Mouse (Mus musculus): Measurements from ENCODE around the gene Dgat2. TPM values are rescaled to one million over a fixed set of nuclear protein-coding genes. Genes with fewer than 3 reads are reported as not detected.

Gene Dgat2
- polyA plus RNA-seq, 1 experiment: 130 TPM

DNA sequence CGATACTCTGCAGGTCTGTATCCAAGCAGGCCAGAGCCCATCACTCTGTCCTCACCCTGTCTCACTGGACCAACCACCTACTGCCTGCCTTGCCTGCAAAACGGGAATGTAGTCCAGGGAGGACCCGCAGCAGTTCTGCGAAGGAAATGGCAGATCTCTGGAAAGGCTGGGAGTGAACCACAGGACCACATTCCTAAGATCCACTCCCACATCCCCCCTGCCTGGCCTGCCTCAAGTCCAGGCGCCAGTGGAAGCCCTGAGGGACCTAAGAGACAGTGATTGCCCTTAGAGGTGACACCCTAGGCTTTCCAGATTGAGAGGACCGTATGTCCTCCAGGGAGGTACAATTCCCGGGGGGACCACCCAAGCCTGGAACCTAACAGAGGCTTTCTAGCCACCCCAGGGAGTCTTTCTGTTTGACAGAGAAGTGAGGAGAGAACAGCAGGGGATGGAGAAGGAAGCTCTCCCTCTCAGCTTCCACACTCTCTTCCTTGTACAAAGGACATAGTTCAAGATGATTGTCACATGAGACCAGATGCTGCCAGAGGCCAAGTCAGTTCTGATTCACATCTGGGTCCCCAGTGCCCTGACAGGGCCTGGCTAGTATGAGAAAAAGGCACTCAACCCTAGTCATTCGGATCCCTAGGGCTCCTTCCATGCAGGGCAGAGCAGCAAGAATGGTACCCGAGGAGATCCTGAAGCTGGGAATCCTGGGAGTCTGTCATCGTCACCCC, 10.6 kb downstream of the Dgat2 start:
- DNase-seq: no peak
- 0 out of 2 replicates have a peak, but pooled peaks cover 2% of the 10 kb centered on the region for H3K4me1 ChIP-seq (replicated peaks; ENCODE audit: control insufficient read depth, insufficient read depth, low read length)
- WGBS: 91% methylated on average over 10 of the region's 10 CpGs
- H3K4me3 ChIP-seq (ENCODE audit: control insufficient read depth, insufficient read depth, low read length): no peak overlapping the region
- TF ChIP-seq CTCF (IDR thresholded peaks at IDR 0.05; ENCODE audit: borderline replicate concordance, control insufficient read depth, extremely low read depth, insufficient read depth, low read length, poor library complexity) (no peak), POLR2A (IDR thresholded peaks at IDR 0.05; ENCODE audit: control insufficient read depth, extremely low read depth, insufficient read depth, low read length, poor library complexity) (no peak)
- H3K36me3 ChIP-seq (ENCODE audit: control insufficient read depth, insufficient read depth, low read length): no peaks in the 10 kb centered on the region
- no peaks in the 10 kb centered on the region for H3K27me3 ChIP-seq (ENCODE audit: control insufficient read depth, insufficient read depth, low read length)
- no peak overlapping the region for H3K27ac ChIP-seq (ENCODE audit: control insufficient read depth, insufficient read depth, low read length)

DNA sequence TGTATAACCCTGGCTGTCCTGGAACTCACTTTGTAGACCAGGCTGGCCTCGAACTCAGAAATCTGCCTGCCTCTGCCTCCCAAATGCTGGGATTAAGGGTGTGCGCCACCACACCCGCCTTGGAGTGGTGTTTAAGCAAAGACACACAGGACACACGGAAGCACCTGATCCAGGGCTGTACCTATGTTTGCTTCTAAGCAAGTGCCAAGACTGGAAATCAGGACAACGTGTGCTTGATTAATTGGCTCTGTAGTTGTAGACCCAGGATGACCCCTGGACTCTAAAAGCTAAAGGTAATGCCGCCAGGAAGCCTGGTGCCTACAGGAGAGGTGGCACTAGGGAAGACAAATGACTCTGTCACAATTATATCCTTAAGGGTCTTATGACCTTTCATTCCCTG, 12.0 kb downstream of the Dgat2 start:
- WGBS: 96% methylated on average over 6 of the region's 6 CpGs
- Histone ChIP-seq H3K4me1 (replicated peaks; ENCODE audit: control insufficient read depth, insufficient read depth, low read length) (0 out of 2 replicates have a peak, but pooled peaks cover 2% of the 10 kb centered on the region), H3K4me3 (ENCODE audit: control insufficient read depth, insufficient read depth, low read length) (no peak overlapping the region), H3K36me3 (ENCODE audit: control insufficient read depth, insufficient read depth, low read length) (no peaks in the 10 kb centered on the region), H3K27me3 (ENCODE audit: control insufficient read depth, insufficient read depth, low read length) (no peaks in the 10 kb centered on the region), H3K27ac (ENCODE audit: control insufficient read depth, insufficient read depth, low read length) (no peak overlapping the region)
- TF ChIP-seq POLR2A (IDR thresholded peaks at IDR 0.05; ENCODE audit: control insufficient read depth, extremely low read depth, insufficient read depth, low read length, poor library complexity) (no peak), CTCF (IDR thresholded peaks at IDR 0.05; ENCODE audit: borderline replicate concordance, control insufficient read depth, extremely low read depth, insufficient read depth, low read length, poor library complexity) (no peak)
- no peak for DNase-seq

DNA sequence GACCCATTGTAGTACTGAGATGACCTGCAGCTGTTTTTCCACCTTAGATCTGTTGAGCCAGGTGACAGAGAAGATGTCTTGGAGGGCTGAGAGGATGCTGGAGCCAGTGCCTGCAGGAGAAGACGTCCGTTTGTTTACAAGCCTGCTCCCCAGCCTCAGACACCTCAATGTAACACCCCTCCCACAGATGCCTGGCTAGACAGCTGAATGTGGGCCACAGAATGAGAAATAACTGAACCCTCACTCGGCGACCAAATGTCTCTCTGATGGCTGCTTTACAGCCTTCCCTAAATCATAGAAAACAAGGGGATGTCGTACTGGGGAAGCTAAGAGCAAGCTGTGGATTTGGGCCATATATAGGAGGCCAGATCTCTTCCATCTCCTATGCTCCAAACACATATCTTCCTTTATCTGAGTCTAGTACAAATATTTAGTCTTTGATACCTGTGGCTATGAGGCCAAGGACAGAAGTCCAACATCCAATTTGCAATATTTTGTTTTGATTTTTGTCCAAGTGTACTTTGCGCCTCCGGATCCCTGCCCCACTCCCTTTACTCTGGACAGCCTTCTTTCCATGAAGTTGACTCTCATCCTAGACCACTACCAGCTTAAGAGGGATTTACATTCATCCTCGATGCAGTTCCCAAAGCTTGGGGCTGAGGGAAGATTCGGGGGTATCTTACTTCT, 12.7 kb downstream of the Dgat2 start:
- Histone ChIP-seq H3K4me1 (replicated peaks; ENCODE audit: control insufficient read depth, insufficient read depth, low read length) (0 out of 2 replicates have a peak, but pooled peaks cover 2% of the 10 kb centered on the region), H3K36me3 (ENCODE audit: control insufficient read depth, insufficient read depth, low read length) (no peaks in the 10 kb centered on the region), H3K27ac (ENCODE audit: control insufficient read depth, insufficient read depth, low read length) (no peak overlapping the region), H3K4me3 (ENCODE audit: control insufficient read depth, insufficient read depth, low read length) (no peak overlapping the region), H3K27me3 (ENCODE audit: control insufficient read depth, insufficient read depth, low read length) (no peaks in the 10 kb centered on the region)
- DNase-seq: no peak
- TF ChIP-seq CTCF (IDR thresholded peaks at IDR 0.05; ENCODE audit: borderline replicate concordance, control insufficient read depth, extremely low read depth, insufficient read depth, low read length, poor library complexity) (no peak), POLR2A (IDR thresholded peaks at IDR 0.05; ENCODE audit: control insufficient read depth, extremely low read depth, insufficient read depth, low read length, poor library complexity) (no peak)
- 93% methylated on average over 9 of the region's 9 CpGs for WGBS

DNA sequence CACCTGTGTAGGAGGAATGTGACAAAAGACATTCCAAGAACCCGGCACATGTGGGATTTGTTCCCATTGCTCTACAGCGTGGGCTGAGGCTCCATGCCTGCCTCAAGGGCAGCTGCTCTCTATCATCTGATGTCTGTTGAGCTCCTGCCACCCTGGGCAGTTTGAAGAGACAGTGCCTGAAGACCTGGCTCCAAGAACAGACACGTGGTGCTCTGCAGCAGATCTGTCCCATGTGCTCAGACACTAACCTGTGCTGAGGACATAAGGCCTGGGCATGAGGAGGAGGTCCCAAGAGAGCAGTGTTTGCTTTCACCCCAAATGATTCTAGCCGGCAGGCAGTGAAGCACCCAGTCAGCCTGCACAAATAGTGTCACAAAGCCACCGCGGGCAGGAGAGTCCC, 13.8 kb downstream of the Dgat2 start:
- 91% methylated on average over 6 of the region's 6 CpGs for WGBS
- H3K4me1 ChIP-seq (replicated peaks; ENCODE audit: control insufficient read depth, insufficient read depth, low read length): 0 out of 2 replicates have a peak, but pooled peaks cover under 1% of the 10 kb centered on the region
- DNase-seq: no peak
- H3K4me3 ChIP-seq (ENCODE audit: control insufficient read depth, insufficient read depth, low read length): no peak overlapping the region
- TF ChIP-seq POLR2A (IDR thresholded peaks at IDR 0.05; ENCODE audit: control insufficient read depth, extremely low read depth, insufficient read depth, low read length, poor library complexity) (no peak), CTCF (IDR thresholded peaks at IDR 0.05; ENCODE audit: borderline replicate concordance, control insufficient read depth, extremely low read depth, insufficient read depth, low read length, poor library complexity) (no peak)
- no peaks in the 10 kb centered on the region for H3K36me3 ChIP-seq (ENCODE audit: control insufficient read depth, insufficient read depth, low read length)
- no peaks in the 10 kb centered on the region for H3K27me3 ChIP-seq (ENCODE audit: control insufficient read depth, insufficient read depth, low read length)
- no peak overlapping the region for H3K27ac ChIP-seq (ENCODE audit: control insufficient read depth, insufficient read depth, low read length)

DNA sequence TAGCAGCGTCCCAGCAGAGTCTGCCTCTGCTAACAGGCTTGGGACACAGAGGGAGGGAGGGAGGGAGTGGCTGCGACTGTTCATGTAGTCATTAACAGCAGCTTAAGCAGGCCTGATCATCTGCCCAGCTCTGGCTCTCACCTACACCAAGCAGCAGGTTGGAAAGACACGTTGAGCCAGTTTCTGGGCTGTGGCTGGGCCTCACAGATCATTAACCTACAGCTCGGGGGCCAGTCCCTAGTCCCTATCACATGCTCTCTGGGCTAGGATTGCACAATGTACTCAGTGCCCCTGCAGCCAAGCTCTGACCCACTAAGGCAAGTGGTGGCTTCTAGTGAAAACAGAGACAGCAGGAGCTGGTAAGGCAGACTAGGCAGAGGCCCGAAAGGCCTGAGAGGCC, 14.6 kb downstream of the Dgat2 start:
- TF ChIP-seq CTCF (IDR thresholded peaks at IDR 0.05; ENCODE audit: borderline replicate concordance, control insufficient read depth, extremely low read depth, insufficient read depth, low read length, poor library complexity) (no peak), POLR2A (IDR thresholded peaks at IDR 0.05; ENCODE audit: control insufficient read depth, extremely low read depth, insufficient read depth, low read length, poor library complexity) (no peak)
- H3K36me3 ChIP-seq (ENCODE audit: control insufficient read depth, insufficient read depth, low read length): no peaks in the 10 kb centered on the region
- H3K4me3 ChIP-seq (ENCODE audit: control insufficient read depth, insufficient read depth, low read length): no peak overlapping the region
- no peak for DNase-seq
- H3K4me1 ChIP-seq (replicated peaks; ENCODE audit: control insufficient read depth, insufficient read depth, low read length): no peaks in the 10 kb centered on the region
- no peaks in the 10 kb centered on the region for H3K27me3 ChIP-seq (ENCODE audit: control insufficient read depth, insufficient read depth, low read length)
- no peak overlapping the region for H3K27ac ChIP-seq (ENCODE audit: control insufficient read depth, insufficient read depth, low read length)
- 85% methylated on average over 5 of the region's 5 CpGs for WGBS

DNA sequence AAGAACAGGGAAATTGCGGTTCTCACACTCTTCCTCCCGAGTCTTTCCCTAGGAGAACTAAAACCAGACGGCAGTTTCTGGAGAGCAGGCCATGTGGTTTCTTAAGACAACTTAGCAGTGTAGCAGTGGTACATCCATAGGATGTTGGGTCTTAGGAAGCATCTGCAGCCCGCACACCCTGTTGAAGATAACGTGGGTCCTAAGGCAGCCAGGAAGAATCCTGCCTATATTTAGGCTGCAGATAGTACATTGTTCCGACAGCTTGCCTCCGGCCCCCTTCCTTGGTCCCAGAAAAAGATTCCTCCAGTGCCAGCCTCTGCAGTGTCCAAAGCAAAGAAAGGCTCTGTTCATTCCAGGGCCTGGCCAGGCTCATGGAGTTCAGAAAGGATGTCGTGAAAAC, 16.4 kb downstream of the Dgat2 start:
- Histone ChIP-seq H3K27ac (ENCODE audit: control insufficient read depth, insufficient read depth, low read length) (no peak overlapping the region), H3K4me1 (replicated peaks; ENCODE audit: control insufficient read depth, insufficient read depth, low read length) (no peaks in the 10 kb centered on the region), H3K36me3 (ENCODE audit: control insufficient read depth, insufficient read depth, low read length) (no peaks in the 10 kb centered on the region), H3K4me3 (ENCODE audit: control insufficient read depth, insufficient read depth, low read length) (no peak overlapping the region), H3K27me3 (ENCODE audit: control insufficient read depth, insufficient read depth, low read length) (no peaks in the 10 kb centered on the region)
- no peak for DNase-seq
- WGBS: 91% methylated on average over 8 of the region's 8 CpGs
- TF ChIP-seq POLR2A (IDR thresholded peaks at IDR 0.05; ENCODE audit: control insufficient read depth, extremely low read depth, insufficient read depth, low read length, poor library complexity) (no peak), CTCF (IDR thresholded peaks at IDR 0.05; ENCODE audit: borderline replicate concordance, control insufficient read depth, extremely low read depth, insufficient read depth, low read length, poor library complexity) (no peak)

All from thymus, adult 2 months (tissue).